Mouse (Mus musculus): Measurements from ENCODE around the gene Hes2. TPM values are rescaled to one million over a fixed set of nuclear protein-coding genes. Genes with fewer than 3 reads are reported as not detected.
A peak's percentile ranks its signal among the peaks of the same experiment; 100 is the strongest.

Hes2 gene
- polyA plus RNA-seq (2015; fragmentation: Nextera tagmentation; extraction: Ambion mirVana): 0.23 TPM in 1 of 2 replicates, not detected in the other

DNA sequence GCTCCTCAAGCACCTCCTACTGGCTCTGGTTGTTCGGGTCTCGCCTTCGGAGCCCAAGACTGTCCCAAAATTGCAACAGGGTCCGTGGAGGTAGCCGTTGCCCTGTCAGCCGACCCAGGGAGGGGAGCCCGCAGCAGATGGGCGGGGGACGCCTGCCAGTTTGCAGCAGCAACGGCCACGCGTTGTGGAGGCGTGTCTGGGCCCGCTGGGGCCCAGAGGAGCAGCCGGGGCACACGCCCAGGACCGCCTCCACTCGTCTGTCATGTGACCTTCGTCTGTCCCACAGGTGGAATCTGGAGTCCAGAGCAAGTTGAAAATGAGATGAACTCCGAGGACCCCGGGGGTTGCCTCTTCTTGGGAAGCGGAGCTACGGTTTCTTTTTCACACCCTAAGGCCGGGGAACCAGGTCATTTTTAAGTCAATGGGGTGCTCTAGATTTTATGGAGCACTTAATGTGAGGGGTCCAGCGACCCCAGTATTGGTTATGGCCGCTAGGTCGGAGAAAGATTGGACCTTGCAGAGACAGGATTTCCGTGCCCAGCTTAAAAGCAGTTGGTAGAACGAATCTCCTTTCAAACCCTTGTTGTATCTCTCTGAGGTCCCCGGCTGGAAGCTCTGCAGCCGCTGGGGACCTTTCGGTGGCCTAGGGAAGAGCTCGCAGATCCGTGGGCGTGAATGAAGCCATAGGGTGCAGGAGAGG, at the start of gene Hes2:
TSS of gene Hes2 (plus strand) at position 283 of the 700 bp plus-strand sequence.
- ATAC-seq (replicated peaks; ENCODE audit: insufficient number of reproducible peaks, insufficient read depth, low FRiP score, low read depth): no peak
- Histone ChIP-seq H3K4me3 (peak within 1 kb of the TSS; percentile 39), H3K9me3 (replicated peaks) (no peaks in the 10 kb centered on the region), H3K27me3 (peaks cover 83% of the 10 kb centered on the region), H3K4me2 (peak within 1 kb of the TSS; percentile 61), H3K9ac (no peak within 1 kb of the TSS), H3K27ac (no peak within 1 kb of the TSS), H3K36me3 (no peaks in the 10 kb centered on the region), H3K4me1 (replicated peaks) (peaks cover 23% of the 10 kb centered on the region)
- WGBS: 4% methylated on average over 35 of the region's 35 CpGs

DNA sequence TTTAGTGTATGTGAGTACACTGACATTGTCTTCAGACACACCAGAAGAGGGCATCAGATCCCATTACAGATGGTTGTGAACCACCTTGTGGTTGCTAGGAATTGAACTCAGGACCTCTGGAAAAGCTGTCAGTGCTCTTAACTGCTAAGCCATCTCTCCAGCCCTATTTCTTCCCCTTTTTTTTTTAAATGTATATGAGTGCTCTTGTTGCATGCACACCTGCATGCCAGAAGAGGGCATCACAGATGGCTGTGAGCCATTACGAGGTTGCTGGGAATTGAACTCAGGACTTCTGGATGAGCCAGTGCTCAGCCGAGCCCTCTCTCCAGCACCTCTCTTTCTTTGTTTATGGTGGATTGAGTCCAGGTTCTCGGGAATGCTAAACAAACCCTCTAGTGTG, 49.2 kb upstream of the Hes2 start:
- peaks cover 49% of the 10 kb centered on the region for H3K36me3 ChIP-seq
- no peak overlapping the region for H3K4me2 ChIP-seq
- H3K4me3 ChIP-seq: no peak overlapping the region
- no peak for ATAC-seq (replicated peaks; ENCODE audit: insufficient number of reproducible peaks, insufficient read depth, low FRiP score, low read depth)
- no peak overlapping the region for H3K9ac ChIP-seq
- H3K27ac ChIP-seq: no peak overlapping the region
- 75% methylated on average over 3 of the region's 3 CpGs for WGBS
- H3K4me1 ChIP-seq (replicated peaks): peaks cover 18% of the 10 kb centered on the region
- peaks cover 9% of the 10 kb centered on the region for H3K27me3 ChIP-seq
- H3K9me3 ChIP-seq (replicated peaks): no peaks in the 10 kb centered on the region

DNA sequence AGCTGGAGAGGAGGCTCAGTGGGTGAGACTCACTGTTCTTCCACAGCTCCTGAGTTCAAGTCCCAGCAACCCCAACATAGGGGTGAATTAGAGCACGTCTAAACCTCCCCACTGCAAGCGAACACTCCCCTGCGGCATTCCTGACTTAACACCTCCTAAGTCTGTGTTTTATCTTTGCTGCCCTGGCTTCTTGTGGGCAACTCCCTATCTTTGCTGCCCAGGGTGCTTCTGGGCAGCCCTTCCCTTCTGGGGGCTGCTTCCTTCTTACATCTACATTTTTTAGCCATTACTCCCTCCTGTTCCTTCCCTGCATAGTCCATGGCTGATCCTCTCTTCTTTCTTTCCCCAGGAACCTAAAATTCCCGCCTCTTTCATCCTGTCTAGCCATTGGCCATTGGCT, 48.0 kb upstream of the Hes2 start:
- H3K27ac ChIP-seq: no peak overlapping the region
- H3K9me3 ChIP-seq (replicated peaks): no peaks in the 10 kb centered on the region
- H3K4me1 ChIP-seq (replicated peaks): peaks cover 25% of the 10 kb centered on the region
- ATAC-seq (replicated peaks; ENCODE audit: insufficient number of reproducible peaks, insufficient read depth, low FRiP score, low read depth): no peak
- H3K4me2 ChIP-seq: no peak overlapping the region
- H3K4me3 ChIP-seq: no peak overlapping the region
- H3K36me3 ChIP-seq: peaks cover 50% of the 10 kb centered on the region
- H3K27me3 ChIP-seq: peaks cover 21% of the 10 kb centered on the region
- 62% methylated on average over 4 of the region's 4 CpGs for WGBS
- no peak overlapping the region for H3K9ac ChIP-seq

DNA sequence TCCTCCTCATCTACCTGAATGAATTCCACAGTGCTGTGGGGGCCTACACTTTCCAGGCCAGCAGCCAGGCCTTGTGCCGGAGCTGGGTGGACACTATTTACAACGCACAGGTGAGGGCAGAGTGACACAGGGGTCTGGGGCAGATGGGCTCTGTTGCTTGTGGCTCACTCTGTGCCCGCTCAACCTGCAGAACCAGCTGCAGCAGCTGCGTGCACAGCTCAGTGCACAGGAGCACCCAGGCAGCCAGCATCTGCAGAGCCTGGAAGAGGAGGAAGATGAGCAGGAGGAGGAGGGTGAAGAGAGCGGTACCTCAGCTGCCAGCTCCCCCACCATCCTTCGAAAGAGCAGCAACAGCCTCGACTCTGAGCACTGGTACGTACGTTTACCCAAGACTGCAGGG, 46.3 kb upstream of the Hes2 start:
- 88% methylated on average over 9 of the region's 9 CpGs for WGBS

DNA sequence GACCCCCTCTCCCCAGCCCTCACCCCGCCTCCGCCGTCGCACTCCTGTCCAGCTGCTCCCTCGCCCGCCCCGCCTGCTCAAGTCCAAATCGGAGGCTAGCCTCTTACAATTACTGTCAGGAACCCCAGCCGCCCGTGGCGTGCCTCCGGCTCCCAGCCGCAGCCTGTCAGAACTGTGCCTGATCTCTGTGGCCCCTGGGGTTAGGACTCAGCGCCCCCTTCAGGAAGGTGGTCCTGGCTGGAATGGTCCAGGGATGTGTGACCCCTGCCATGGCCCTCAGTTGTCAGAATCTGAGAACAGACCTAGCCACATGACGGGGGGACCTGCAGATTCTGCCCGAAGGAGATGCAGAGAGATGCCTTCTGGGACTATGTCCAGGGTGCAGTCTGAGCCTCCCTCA, 44.6 kb upstream of the Hes2 start:
- no peak overlapping the region for H3K4me2 ChIP-seq
- ATAC-seq (replicated peaks; ENCODE audit: insufficient number of reproducible peaks, insufficient read depth, low FRiP score, low read depth): no peak
- 74% methylated on average over 16 of the region's 16 CpGs for WGBS
- H3K4me1 ChIP-seq (replicated peaks): peaks cover 15% of the 10 kb centered on the region
- H3K36me3 ChIP-seq: peaks cover 42% of the 10 kb centered on the region
- H3K9me3 ChIP-seq (replicated peaks): no peaks in the 10 kb centered on the region
- H3K27ac ChIP-seq: no peak overlapping the region
- no peak overlapping the region for H3K4me3 ChIP-seq
- H3K9ac ChIP-seq: no peak overlapping the region
- peaks cover 55% of the 10 kb centered on the region for H3K27me3 ChIP-seq

More for the DNA sequence above, 46.3 kb upstream of the Hes2 start:
- Histone ChIP-seq H3K27me3 (peaks cover 38% of the 10 kb centered on the region), H3K4me1 (replicated peaks) (peaks cover 29% of the 10 kb centered on the region), H3K4me2 (no peak overlapping the region), H3K36me3 (peaks cover 44% of the 10 kb centered on the region), H3K4me3 (no peak overlapping the region), H3K27ac (no peak overlapping the region), H3K9ac (no peak overlapping the region), H3K9me3 (replicated peaks) (no peaks in the 10 kb centered on the region)
- ATAC-seq (replicated peaks; ENCODE audit: insufficient number of reproducible peaks, insufficient read depth, low FRiP score, low read depth): no peak

DNA sequence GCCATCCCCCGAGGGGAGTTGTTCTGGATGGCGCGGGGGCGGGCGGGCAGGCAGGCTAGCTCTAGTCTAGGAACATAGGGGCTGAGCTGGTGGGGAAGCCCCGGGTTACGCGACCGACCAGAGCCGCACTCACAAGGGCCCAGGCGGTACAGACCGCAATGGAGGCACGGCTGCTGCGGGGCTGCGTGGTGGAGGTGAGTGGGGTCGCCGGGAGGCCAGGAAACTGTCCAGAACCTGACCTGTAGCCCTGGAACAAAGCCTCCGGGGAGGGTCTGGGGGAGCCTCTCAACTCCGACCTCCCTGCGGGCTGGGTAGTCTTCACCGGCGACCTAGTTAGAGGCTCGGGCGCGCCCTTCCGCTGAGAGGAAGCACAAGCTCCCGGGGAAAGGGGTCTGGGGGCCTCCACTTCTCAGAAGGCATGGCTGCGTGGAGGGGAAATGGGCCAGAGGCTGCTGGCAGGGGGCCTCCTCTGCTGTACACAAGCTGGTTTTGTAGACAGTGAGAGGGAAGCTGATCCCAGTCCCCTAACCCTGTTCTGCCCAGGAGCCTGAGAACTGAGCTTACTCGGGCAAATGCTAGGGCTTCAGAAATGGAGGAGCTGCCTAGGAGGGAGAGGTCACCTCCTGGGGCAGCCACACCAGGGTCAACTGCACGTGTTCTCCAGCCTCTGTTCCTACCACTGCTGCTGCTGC, 42.6 kb upstream of the Hes2 start, which contains the start of gene Tnfrsf25:
TSS of gene Tnfrsf25 (plus strand) at position 14 of the 692 bp plus-strand sequence.
- 6% methylated on average over 30 of the region's 30 CpGs for WGBS
- ATAC-seq (replicated peaks; ENCODE audit: insufficient number of reproducible peaks, insufficient read depth, low FRiP score, low read depth): peak; percentile 19; the same call in 1 of the 2 replicates
- peaks cover 75% of the 10 kb centered on the region for H3K27me3 ChIP-seq

DNA sequence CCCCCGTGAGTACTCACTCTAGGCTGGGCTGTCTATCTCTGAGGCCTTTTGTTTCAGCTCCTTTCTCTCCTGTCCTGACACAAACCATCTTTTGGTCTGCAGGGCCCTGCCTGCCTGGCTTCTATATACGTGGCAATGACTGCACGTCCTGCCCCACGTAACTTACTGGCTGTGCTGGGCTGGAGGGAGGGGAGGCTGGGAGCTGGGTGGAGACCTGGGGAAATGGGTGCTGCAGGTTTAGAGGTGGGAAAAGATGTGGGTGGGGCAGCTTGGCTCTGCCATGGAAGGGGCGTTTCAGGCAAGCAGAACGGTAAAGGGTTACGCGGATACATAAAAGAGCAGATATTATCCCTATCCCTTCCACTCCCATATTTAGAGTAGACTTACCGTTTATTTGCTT, 41.1 kb upstream of the Hes2 start:
- H3K9me3 ChIP-seq (replicated peaks): no peaks in the 10 kb centered on the region
- peaks cover 37% of the 10 kb centered on the region for H3K4me1 ChIP-seq (replicated peaks)
- no peak overlapping the region for H3K4me3 ChIP-seq
- H3K27ac ChIP-seq: no peak overlapping the region
- H3K9ac ChIP-seq: no peak overlapping the region
- peaks cover 90% of the 10 kb centered on the region for H3K27me3 ChIP-seq
- no peak overlapping the region for H3K4me2 ChIP-seq
- ATAC-seq (replicated peaks; ENCODE audit: insufficient number of reproducible peaks, insufficient read depth, low FRiP score, low read depth): no peak
- H3K36me3 ChIP-seq: peaks cover 19% of the 10 kb centered on the region
- 70% methylated on average over 9 of the region's 9 CpGs for WGBS

More for the DNA sequence above, 42.6 kb upstream of the Hes2 start, which contains the start of gene Tnfrsf25:
- Histone ChIP-seq H3K27ac (no peak within 1 kb of the TSS), H3K9me3 (replicated peaks) (no peaks in the 10 kb centered on the region), H3K4me2 (peak within 1 kb of the TSS; percentile 59), H3K4me3 (peak within 1 kb of the TSS; percentile 30), H3K9ac (peak within 1 kb of the TSS; percentile 35; the same call in 1 of the 2 replicates), H3K4me1 (replicated peaks) (peaks cover 32% of the 10 kb centered on the region), H3K36me3 (peaks cover 29% of the 10 kb centered on the region)

DNA sequence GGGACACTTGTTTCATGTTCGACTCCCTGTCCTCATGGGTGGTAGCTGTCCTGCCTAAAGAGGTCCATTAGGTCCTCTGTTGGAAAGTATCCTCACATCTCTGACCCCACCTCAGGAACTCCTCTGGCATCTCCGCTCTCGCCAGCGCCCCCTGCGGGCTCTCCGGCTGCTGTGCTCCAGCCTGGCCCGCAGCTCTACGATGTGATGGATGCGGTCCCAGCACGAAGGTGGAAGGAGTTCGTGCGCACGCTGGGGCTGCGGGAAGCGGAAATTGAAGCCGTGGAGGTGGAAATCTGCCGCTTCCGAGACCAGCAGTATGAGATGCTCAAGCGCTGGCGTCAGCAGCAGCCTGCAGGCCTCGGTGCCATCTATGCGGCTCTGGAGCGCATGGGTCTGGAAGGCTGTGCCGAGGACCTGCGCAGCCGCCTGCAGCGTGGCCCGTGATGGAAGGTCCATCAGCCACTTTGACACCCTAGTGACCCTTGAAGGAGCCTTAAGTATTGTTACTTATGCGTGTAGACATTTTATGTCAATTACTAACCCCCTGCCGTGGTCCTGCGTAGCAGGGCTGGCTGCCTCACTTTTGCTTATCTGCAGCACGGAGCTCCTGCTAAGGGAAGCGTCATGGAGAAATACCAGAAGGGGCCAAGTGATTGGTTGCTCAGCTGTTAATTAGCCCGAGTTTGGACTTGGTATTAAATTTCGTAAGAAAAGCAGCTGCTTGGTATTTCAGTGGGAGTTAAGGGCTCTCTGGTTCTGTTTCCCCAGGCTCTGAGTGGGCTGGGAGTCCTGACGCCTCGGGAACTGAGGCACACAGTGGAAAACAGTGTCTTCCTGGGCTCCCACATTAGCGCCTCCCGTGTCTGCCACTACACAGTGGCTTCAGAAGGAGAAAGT, 39.0 kb upstream of the Hes2 start:
- Histone ChIP-seq H3K4me1 (replicated peaks) (peaks cover 40% of the 10 kb centered on the region), H3K36me3 (peaks cover 4% of the 10 kb centered on the region; the same call in 1 of the 2 replicates), H3K4me3 (peak overlapping the region; percentile 37), H3K27ac (no peak overlapping the region), H3K4me2 (peak overlapping the region; percentile 60), H3K27me3 (peaks cover 100% of the 10 kb centered on the region), H3K9ac (no peak overlapping the region), H3K9me3 (replicated peaks) (no peaks in the 10 kb centered on the region)
- no peak for ATAC-seq (replicated peaks; ENCODE audit: insufficient number of reproducible peaks, insufficient read depth, low FRiP score, low read depth)
- 8% methylated on average over 39 of the region's 39 CpGs for WGBS

DNA sequence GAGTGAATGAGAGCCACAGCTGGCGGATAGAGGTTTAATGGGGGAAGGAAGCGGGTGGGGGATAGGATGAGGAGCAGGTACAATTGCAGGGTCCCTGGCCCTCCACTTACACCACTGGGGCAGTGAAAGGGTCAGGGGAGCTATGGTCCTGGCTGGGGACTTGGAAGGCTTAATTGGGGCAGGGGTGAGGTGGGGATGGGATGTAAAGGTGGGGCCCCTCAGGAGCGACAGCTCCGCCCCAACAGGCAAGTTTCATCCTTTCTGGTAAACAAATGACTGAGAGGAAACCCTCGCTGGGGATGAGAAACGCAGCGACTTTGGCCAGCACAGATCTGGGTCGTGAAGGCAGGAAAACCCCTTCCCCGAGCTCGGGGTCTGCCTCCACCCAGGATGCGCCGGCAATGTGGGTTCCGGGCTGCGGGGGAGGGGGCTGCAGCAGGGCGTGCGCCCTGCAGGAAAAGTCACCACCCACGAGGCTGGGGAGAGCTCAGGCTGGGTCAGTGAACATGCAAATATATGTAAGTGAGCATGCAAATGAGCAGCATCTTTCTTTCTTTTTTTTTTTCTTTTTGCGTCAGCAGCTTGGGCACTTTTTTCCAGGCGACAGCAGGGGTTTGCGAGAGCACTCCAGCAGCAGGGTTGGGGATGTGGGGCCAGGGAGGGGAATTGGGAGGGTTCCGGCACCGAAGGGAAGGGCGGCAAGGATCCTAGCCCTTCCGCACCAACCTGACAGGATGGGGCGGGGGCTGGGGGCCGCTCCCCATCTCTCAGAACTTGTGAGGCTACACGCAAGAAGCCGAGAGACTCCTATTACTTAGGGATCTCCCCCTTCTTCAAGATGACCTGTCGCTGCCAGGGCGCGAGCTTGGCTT, 38.1 kb upstream of the Hes2 start:
- peaks cover 43% of the 10 kb centered on the region for H3K4me1 ChIP-seq (replicated peaks)
- H3K9ac ChIP-seq: no peak overlapping the region
- no peaks in the 10 kb centered on the region for H3K9me3 ChIP-seq (replicated peaks)
- WGBS: 3% methylated on average over 31 of the region's 31 CpGs
- peak overlapping the region; percentile 37 for H3K4me3 ChIP-seq
- H3K4me2 ChIP-seq: peak overlapping the region; percentile 60
- no peak for ATAC-seq (replicated peaks; ENCODE audit: insufficient number of reproducible peaks, insufficient read depth, low FRiP score, low read depth)
- H3K27me3 ChIP-seq: peaks cover 100% of the 10 kb centered on the region
- no peak overlapping the region for H3K27ac ChIP-seq
- H3K36me3 ChIP-seq: no peaks in the 10 kb centered on the region

DNA sequence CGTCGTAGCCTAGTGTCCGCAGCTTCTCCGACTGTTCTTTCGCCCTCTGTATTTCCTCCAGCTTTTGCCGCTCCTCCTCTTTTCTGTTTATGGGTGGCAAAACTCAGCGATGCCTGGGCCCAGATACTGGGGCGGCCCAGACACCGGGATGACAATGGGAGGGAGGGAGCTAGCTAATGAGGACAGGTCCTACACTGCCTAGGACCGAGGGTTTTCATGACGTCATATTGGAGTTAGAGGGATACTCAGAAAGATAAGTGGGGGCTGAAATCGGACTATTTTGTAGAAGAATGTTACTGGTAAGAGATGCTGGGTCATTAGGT, 37.5 kb upstream of the Hes2 start:
- ATAC-seq (replicated peaks; ENCODE audit: insufficient number of reproducible peaks, insufficient read depth, low FRiP score, low read depth): no peak
- no peak overlapping the region for H3K9ac ChIP-seq

More for the DNA sequence above, 37.5 kb upstream of the Hes2 start:
- Histone ChIP-seq H3K27ac (no peak overlapping the region), H3K36me3 (no peaks in the 10 kb centered on the region), H3K4me1 (replicated peaks) (peaks cover 43% of the 10 kb centered on the region), H3K4me3 (peak overlapping the region; percentile 37), H3K27me3 (peaks cover 100% of the 10 kb centered on the region), H3K9me3 (replicated peaks) (no peaks in the 10 kb centered on the region), H3K4me2 (peak overlapping the region; percentile 60)
- 2% methylated on average over 12 of the region's 12 CpGs for WGBS

Data from heart, embryonic 15.5 days (tissue).